ENCODE assay signal across 8 mouse cellular contexts in the genomic region with DNA sequence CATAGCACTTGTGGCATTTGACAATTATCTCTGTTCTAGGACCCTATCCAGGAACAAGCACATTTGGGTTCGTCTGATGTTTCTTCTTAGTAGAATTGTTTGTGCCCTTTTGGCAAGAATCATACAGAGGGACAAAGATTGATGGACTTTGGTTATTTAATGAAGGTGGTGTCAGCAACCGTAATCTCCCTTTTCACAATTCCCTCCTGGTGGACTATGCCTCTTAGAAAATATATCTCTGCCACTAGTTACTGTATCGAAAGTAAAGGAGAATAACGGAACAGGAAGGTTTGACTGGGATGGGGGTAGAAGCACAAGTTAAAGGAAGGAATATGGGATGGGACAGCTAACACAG. TPM values are rescaled to one million over a fixed set of nuclear protein-coding genes. Genes with fewer than 3 reads are reported as not detected.
A peak's percentile ranks its signal among the peaks of the same experiment; 100 is the strongest.
DNase-seq lines count a peak whose midpoint lies in the region; ATAC-seq and TF ChIP-seq lines count a peak whose summit lies in the region.

A gene (minus strand): TSS at position 22 of the 355 bp plus-strand sequence.

- H3K36me3 ChIP-seq in heart, embryonic 13.5 days, result no peaks in the 10 kb centered on the region
- H3K36me3 ChIP-seq in MEL (ENCODE audit: control insufficient read depth in 1 of 2, insufficient read depth in 2 of 2, low read length in 2 of 2), result peaks cover 0 to 16% of the 10 kb centered on the region in 2 experiments; a peak in 2 of 4 replicates
- no peaks in the 10 kb centered on the region for H3K36me3 ChIP-seq in forebrain, embryonic 11.5 days (ENCODE audit: control insufficient read depth, insufficient read depth, low read length)
- no peaks in the 10 kb centered on the region for H3K36me3 ChIP-seq in myocyte (ENCODE audit: control insufficient read depth, insufficient read depth)

- 0 out of 2 replicates have a peak, but pooled peaks cover 3% of the 10 kb centered on the region for H3K27me3 ChIP-seq in heart, embryonic 13.5 days (replicated peaks)
- H3K27me3 ChIP-seq in MEL (ENCODE audit: control insufficient read depth in 1 of 2, insufficient read depth in 2 of 2, low read length in 2 of 2) (no peaks in the 10 kb centered on the region; a peak in 1 of 4 replicates), myocyte (ENCODE audit: control insufficient read depth, insufficient read depth, insufficient read length) (peaks cover 8% of the 10 kb centered on the region)
- H3K27me3 ChIP-seq in forebrain, embryonic 11.5 days (ENCODE audit: control insufficient read depth, insufficient read depth, low read length), result peaks cover 12% of the 10 kb centered on the region; the same call in 1 of the 2 replicates

- no peak for TF ChIP-seq POLR2A in MEL (IDR thresholded peaks at IDR 0.05; ENCODE audit: control insufficient read depth in 1 of 2, insufficient read depth in 1 of 2, low read depth in 1 of 2, low read length in 2 of 2, poor library complexity in 1 of 2)
- TF ChIP-seq POLR2A in myocyte (IDR thresholded peaks at IDR 0.05; ENCODE audit: insufficient read length, low read depth), result no peak

- WGBS in heart, embryonic 13.5 days, result 40% methylated on average over 4 of the region's 4 CpGs
- WGBS in forebrain, embryonic 11.5 days, result 73% methylated on average over 4 of the region's 4 CpGs

- no peak for TF ChIP-seq EP300 in MEL (IDR thresholded peaks at IDR 0.05; ENCODE audit: low read depth in 1 of 2, low read length in 2 of 2)

- H3K79me2 ChIP-seq in MEL (ENCODE audit: control insufficient read depth, insufficient read depth, low read length, poor library complexity) (no peaks in the 10 kb centered on the region), myocyte (ENCODE audit: control insufficient read depth, insufficient read depth) (no peaks in the 10 kb centered on the region)

- H3K4me2 ChIP-seq in heart, embryonic 13.5 days, result peak within 1 kb of the TSS; percentile 75
- H3K4me2 ChIP-seq in forebrain, embryonic 11.5 days (ENCODE audit: low read depth, low read length, severe bottlenecking), result peak within 1 kb of the TSS; percentile 63
- H3K4me2 ChIP-seq in myocyte (ENCODE audit: low read depth), result peak within 1 kb of the TSS; percentile 15

- no peak within 1 kb of the TSS for H3ac ChIP-seq in myocyte (ENCODE audit: control insufficient read depth, insufficient read length)

- no peak for ATAC-seq in heart, embryonic 13.5 days (ENCODE audit: extremely low read depth, insufficient number of reproducible peaks, low FRiP score, low TSS enrichment)
- ATAC-seq in forebrain, embryonic 11.5 days (replicated peaks; ENCODE audit: low FRiP score), result no peak

- no peak for DNase-seq in heart, postnatal 4 days
- DNase-seq in MEL (ENCODE audit: low read depth, low spot score), result peak; percentile 50
- no peak for DNase-seq in forebrain, embryonic 11.5 days (ENCODE audit: low spot score)
- DNase-seq in layer of hippocampus, postnatal 36 days, result no peak
- DNase-seq in cerebellum, postnatal 10 days, result no peak
- no peak for DNase-seq in cerebellum, postnatal 14 days

- H3K4me1 ChIP-seq in heart, embryonic 13.5 days, result peaks cover 18% of the 10 kb centered on the region
- peaks cover 0 to 25% of the 10 kb centered on the region in 2 experiments; a peak in 2 of 4 replicates for H3K4me1 ChIP-seq in MEL (ENCODE audit: control insufficient read depth in 1 of 2, insufficient read depth in 2 of 2, low read length in 2 of 2)
- peaks cover 4% of the 10 kb centered on the region; the same call in 1 of the 2 replicates for H3K4me1 ChIP-seq in forebrain, embryonic 11.5 days (replicated peaks; ENCODE audit: control insufficient read depth, insufficient read depth, low read length)

- TF ChIP-seq RAD21 in MEL (IDR thresholded peaks at IDR 0.05; ENCODE audit: low read depth, low read length), result no peak

- no peak for TF ChIP-seq CTCF in MEL (IDR thresholded peaks at IDR 0.05 in 2 of 3, conservative IDR thresholded peaks at IDR 0.05 in 1 of 3; ENCODE audit: control insufficient read depth in 1 of 3, insufficient read depth in 1 of 3, low read depth in 2 of 3, low read length in 3 of 3, poor library complexity in 1 of 3, severe bottlenecking in 1 of 3)

- peak within 1 kb of the TSS; percentile 53 for H3K4me3 ChIP-seq in heart, embryonic 13.5 days
- H3K4me3 ChIP-seq in MEL (ENCODE audit: control insufficient read depth in 1 of 2, insufficient read depth in 1 of 2, low read depth in 2 of 2, low read length in 2 of 2) (peak within 1 kb of the TSS; percentile 55 to 57), myocyte (no peak within 1 kb of the TSS)
- H3K4me3 ChIP-seq in forebrain, embryonic 11.5 days (ENCODE audit: low read depth, low read length), result peak within 1 kb of the TSS; percentile 31

- H3K9ac ChIP-seq in heart, embryonic 13.5 days, result peak within 1 kb of the TSS; percentile 71
- H3K9ac ChIP-seq in MEL (ENCODE audit: control insufficient read depth, low read depth, low read length, poor library complexity, severe bottlenecking), result peak within 1 kb of the TSS; percentile 56
- H3K9ac ChIP-seq in forebrain, embryonic 11.5 days (ENCODE audit: low read length), result peak within 1 kb of the TSS; percentile 39

- no peaks in the 10 kb centered on the region; the same call in 1 of the 2 replicates for H3K9me3 ChIP-seq in heart, embryonic 13.5 days
- no peaks in the 10 kb centered on the region for H3K9me3 ChIP-seq in MEL (replicated peaks; ENCODE audit: insufficient read depth, low read length)
- no peaks in the 10 kb centered on the region for H3K9me3 ChIP-seq in forebrain, embryonic 11.5 days (ENCODE audit: control insufficient read depth, low read length)

- no peak within 1 kb of the TSS for H3K27ac ChIP-seq in heart, embryonic 13.5 days (replicated peaks)
- no peak within 1 kb of the TSS for H3K27ac ChIP-seq in MEL (ENCODE audit: control insufficient read depth, low read depth, low read length)
- no peak within 1 kb of the TSS for H3K27ac ChIP-seq in forebrain, embryonic 11.5 days (ENCODE audit: low read depth, low read length)

TF ChIP-seq in MEL, 35 proteins besides CTCF, POLR2A, EP300 and RAD21:
- TF ChIP-seq MEF2A (IDR thresholded peaks at IDR 0.05; ENCODE audit: extremely low read depth, insufficient replicate concordance, low read depth, low read length, poor library complexity, severe bottlenecking) (no peak), MAX (IDR thresholded peaks at IDR 0.05; ENCODE audit: low read length) (no peak), ZNF384 (IDR thresholded peaks at IDR 0.05; ENCODE audit: low read depth, low read length) (no peak), ZMIZ1 (IDR thresholded peaks at IDR 0.05; ENCODE audit: low read depth, low read length) (no peak)

TF ChIP-seq in myocyte, 11 proteins besides CTCF, POLR2A, EP300 and RAD21:
- TF ChIP-seq CEBPB (IDR thresholded peaks at IDR 0.05; ENCODE audit: insufficient read depth, poor library complexity, severe bottlenecking), result no peak
- no peak for TF ChIP-seq E2F4 (IDR thresholded peaks at IDR 0.05; ENCODE audit: insufficient read depth)
- TF ChIP-seq MAX (IDR thresholded peaks at IDR 0.05; ENCODE audit: low read depth), result no peak
- TF ChIP-seq TCF3 (IDR thresholded peaks at IDR 0.05; ENCODE audit: insufficient read length, low read depth), result no peak

RNA-seq across cellular contexts. Expression of the gene that starts here (rescaled TPM):
- 21.3 and 23.1 TPM in 2 replicates for polyA plus RNA-seq in heart, embryonic 13.5 days (2015; fragmentation: Nextera tagmentation; extraction: Ambion mirVana)
- 1 to 10 TPM; 7.4 to 8.6 TPM for total RNA-seq in heart, postnatal 4 days (2021)
- total RNA-seq in MEL (2012; rRNA removed), result 0.92 and 1.0 TPM in 2 replicates
- polyA plus RNA-seq in MEL (2012; ENCODE audit: insufficient read depth in 1 of 2, insufficient read length in 2 of 2, low read depth in 1 of 2, low replicate concordance in 2 of 2, missing spikeins in 1 of 2), result 1 to 10 TPM in 1 of 2 experiments, not detected in 1; 1.7 TPM
- 10.7 and 11.4 TPM in 2 replicates for polyA plus RNA-seq in forebrain, embryonic 11.5 days (2014; fragmentation: Nextera tagmentation; extraction: Ambion mirVana)
- total RNA-seq in layer of hippocampus, postnatal 36 days (2021), result 10 to 100 TPM; 13.7 to 16.7 TPM
- 1.2 TPM for polyA plus RNA-seq in myocyte (2012; fragmentation: generic; extraction: Trizol)

Comparison
In these comparisons a context has a peak if more than half of its experiments do, and no peak if none do; other contexts are left out.
1. H3K4me2 ChIP-seq: peak in every context shown above with its lines; median percentile 75 in heart, embryonic 13.5 days; 63 in forebrain, embryonic 11.5 days; 15 in myocyte.